Mouse (Mus musculus) common myeloid progenitor, adult 5-6 weeks (primary cell): ENCODE measurements at regions not wholly inside any gene's neighbourhood (a gene's known extent, or its start where the extent isn't known, plus 50 kb on each side); places are given as distances from the start of the nearest gene placed in this dataset.

Source experiments
- ATAC-seq: replicated peaks from 2 replicates; pipeline ENCODE4 v1.8.0; 2016; ENCODE audit warnings: low read depth, mild to moderate bottlenecking, moderate TSS enrichment, inconsistent platforms; ENCODE audit not compliant: poor library complexity, severe bottlenecking

DNA sequence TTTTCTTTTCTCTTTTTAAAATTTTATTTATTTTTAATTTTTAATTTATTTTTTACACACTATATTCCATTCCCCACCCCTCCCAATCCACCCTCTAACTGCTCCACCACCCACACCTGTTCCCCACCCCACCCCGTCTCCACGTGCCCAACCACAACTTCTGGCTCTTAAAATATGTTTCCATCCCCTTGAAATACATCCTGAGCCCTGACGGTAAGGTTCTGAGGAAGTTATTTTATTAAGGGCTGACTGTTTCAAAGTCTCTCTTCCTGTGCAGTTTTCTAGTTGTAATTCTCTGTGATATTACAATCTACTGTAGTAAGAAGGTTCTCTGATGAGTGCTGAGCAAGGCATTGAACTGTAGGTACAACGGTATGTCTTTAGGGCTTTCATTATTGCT, 325.6 kb upstream of the Negr1 start:
- ATAC-seq = no peak

DNA sequence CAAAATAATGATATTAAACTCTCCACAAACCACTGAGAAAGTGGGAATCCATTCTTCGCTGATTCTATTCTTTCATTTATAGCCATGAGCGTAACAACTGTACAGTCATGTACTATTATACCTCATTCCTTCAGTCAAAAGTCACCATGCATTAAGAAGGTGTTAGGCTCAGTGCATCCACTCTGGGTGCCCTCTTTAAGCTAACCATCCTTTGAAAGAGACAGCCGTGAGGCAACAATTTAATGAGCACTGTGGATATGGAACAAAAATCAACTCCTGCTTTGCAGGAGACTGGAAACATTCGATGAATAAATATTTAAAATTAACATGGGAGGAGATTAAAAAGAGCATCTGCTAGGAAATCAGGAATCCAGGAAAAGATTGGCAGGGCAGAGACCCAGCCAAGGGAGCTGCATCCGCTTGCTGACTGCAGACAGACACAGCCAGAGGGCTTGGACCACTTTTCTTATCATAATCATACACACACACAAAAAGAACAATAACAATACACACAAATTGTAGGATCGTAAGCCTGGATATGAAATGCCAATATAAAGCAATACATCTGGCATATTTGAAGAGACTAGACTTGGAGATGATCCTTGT, 309.2 kb upstream of the Negr1 start:
- no peak for ATAC-seq

DNA sequence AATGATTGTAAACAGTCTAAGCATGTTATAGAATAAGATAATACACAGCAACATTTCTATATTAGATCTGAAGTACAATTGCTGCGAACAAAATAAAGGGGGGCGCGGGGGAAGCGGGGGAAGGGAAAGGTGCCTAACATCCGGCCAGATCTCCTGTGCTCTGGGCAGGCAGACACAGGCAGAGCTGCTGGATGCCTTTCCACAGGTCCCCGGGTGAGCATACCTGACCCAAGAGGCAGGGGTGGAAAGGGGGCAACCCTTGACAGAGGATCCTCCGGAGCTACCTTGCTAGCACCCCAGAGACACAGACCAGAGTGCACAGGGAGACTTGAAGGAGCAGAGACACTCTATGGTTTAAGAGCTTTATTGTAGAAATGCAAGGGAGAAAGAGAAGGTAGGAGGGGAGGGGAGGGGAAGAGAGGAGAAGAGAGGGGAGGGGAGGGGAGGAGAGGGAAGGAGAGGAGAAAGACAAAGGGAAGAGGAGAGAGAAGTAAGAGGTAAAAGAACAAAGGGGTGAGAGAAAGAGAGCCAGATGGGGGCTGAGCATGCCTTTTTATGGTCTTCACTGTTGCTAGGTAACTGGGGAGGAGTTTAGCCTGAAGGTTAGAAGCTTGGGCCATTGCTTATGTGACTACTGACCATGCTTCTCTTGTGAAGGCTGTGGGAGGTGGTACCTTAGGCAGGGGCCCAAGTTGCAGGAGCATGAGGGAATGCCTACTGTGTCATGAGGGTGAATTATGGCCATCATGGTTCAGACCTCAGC, 308.2 kb upstream of the Negr1 start:
- ATAC-seq = no peak

- no peak for ATAC-seq
These were observed 304.9 kb upstream of the Negr1 start for GRCm38 (mm10) chr3:156256719-156257118.

DNA sequence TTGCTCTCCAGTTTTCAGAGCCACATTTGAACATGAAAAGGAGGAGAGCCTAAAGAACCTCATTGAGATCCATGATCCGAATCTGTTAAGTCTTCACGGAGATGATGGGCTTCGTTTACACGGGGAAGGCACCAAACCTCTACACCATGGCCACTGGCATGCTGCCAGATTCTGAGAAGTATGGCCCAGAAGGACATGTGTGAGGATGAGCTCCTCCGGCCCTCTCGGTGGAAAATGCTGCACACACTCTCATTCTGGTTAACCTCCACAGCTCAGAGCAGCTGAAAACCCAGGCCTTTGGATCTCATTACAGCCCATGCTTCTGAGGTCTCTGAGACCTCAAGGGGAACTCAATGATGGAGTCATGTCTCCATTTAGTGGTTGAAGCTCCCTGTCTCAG, 296.9 kb upstream of the Negr1 start:
- ATAC-seq = no peak

- no peak for ATAC-seq
These were observed 293.9 kb upstream of the Negr1 start for GRCm38 (mm10) chr3:156267727-156268126.

DNA sequence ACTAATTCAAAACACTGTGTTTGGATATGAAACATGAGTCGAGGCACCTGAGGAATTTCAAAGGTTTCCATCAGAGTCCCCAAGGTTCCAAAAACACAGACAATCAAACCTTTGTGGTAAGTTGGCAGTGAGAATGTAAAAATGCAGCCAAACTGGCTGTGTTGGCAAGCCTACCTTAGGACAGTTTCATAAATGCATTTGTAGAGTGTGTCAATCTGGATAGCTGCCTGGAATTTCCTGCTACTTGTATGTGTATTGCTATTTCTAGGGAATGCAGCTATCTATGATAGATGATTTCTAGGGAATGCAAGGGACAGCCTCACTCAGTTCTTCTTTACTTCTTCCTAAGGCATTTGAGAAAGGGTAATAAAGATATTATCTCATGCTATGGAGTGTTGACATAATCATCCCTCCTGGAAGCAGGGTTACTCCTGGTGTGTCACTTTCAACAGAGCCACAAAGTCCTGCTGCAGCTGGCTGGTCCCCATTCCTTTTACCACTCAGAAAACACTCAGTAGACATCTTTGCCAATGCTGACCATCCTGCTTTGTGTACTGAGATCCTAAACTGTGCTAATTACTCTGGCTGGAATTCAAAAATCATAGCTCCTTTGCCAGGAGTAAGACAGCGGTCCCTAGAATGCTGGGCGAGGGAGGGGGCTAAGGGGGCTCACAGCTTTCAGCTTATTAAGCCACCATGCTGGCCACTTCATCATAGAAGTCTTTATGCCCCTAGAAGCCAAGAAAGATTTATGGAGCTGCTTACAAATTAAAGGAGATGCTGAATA, 261.4 kb upstream of the Negr1 start:
- no peak for ATAC-seq

GRCm38 (mm10) chr3:156301302-156301701, 260.3 kb upstream of the Negr1 start:
- no peak for ATAC-seq

GRCm38 (mm10) chr3:156301745-156302144, 259.8 kb upstream of the Negr1 start:
- ATAC-seq = no peak

- no peak for ATAC-seq
These were observed 257.4 kb upstream of the Negr1 start for GRCm38 (mm10) chr3:156304174-156304573.

DNA sequence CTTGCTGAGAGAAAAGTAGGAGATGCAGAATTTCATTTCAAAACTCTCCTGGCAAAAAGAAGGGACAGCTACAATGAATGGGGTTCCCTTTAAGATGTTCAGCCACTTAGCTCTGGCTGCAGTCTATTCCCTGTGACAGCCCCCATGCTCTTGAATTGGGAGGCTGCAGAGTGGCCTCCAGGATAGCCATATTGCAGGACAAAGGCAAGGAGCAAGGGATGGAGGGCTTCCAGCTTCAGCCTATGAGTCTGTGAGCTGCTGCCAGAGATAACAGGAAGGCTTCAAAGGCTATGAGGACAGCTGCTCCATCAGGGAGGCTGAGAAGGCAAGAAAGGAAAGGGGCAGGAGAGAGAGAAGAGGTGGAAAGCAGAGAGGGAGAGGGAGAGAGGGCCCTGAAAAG, 256.5 kb upstream of the Negr1 start:
- ATAC-seq = no peak

DNA sequence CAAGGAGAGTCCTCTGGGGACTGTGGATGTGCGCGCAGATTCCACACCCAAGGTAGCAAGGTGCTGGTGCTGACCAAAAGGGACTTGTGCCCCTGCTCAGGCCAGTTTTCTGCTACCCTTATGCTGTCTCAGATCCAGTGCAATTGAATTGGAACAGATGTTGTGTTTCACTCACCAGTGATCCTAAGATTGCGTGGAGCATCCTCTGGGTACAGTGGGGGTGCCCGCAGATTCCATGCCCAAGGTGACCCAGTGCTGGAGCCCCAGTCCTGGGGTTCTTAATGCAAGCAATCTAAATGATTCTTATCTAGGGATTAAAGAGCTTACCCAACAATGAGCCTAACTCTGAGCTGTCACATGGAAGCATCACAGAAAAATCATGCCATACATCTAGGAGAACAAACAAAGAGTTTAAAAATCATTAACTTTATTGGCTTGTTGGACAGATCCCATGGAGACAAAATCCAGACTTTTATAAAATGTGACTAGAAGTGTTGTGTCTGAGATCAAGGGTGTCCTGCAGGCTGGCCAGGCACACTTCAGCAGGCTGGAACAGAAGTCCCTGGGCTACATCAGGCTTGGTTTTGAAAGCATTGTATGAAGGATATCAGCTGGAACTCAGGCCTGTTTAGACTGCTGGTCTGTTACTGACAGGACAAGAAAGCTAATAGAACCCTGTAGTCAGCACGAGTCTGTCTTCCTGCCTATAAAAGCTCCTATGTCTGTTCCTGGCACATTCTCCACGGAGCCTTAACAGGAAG, 226.4 kb upstream of the Negr1 start:
- no peak for ATAC-seq

DNA sequence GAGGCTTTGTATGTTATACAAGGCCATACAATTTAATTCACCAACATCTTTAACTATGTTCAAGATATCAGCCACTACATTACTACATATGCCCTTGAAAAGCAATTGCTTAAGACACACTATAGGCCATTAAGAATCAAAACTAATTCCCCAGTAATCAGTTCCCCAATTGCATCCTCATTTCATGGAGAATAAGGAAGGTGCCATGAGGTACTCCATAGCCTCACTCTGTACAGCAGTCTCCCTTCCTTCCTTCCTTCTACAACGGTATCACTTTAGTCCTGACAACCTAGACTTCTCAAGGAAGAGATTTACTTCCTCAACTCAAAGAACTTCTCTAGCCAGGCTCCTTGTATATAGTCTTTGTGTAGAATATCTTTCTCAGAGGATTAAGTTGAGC, 220.1 kb upstream of the Negr1 start:
- no peak; the same call in 1 of the 2 replicates for ATAC-seq

- ATAC-seq = 0 out of 2 replicates have a peak, but pooled peaks have one; percentile 47
These were observed 209.9 kb upstream of the Negr1 start for GRCm38 (mm10) chr3:156351727-156352126.

DNA sequence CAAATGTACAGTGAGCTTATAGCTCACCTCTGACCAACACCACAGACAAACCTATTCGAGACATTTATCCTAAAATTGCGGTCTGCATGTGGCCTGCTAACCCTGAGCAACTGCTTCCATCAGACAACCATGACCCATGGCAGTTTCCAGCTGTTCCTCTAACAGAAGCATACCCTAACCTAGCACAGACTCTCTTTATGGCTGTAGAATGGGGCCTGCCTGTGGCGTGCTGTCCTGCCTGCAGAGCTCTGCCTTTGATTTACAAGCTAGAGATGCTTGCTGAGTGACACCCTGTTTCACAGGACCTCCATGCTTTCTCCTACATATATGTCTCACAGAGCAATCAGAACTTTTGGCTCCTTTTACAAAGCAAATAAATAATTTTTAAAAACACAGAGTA, 208.2 kb upstream of the Negr1 start:
- no peak for ATAC-seq

- no peak for ATAC-seq
These were observed 207.6 kb upstream of the Negr1 start for GRCm38 (mm10) chr3:156353841-156354473.

DNA sequence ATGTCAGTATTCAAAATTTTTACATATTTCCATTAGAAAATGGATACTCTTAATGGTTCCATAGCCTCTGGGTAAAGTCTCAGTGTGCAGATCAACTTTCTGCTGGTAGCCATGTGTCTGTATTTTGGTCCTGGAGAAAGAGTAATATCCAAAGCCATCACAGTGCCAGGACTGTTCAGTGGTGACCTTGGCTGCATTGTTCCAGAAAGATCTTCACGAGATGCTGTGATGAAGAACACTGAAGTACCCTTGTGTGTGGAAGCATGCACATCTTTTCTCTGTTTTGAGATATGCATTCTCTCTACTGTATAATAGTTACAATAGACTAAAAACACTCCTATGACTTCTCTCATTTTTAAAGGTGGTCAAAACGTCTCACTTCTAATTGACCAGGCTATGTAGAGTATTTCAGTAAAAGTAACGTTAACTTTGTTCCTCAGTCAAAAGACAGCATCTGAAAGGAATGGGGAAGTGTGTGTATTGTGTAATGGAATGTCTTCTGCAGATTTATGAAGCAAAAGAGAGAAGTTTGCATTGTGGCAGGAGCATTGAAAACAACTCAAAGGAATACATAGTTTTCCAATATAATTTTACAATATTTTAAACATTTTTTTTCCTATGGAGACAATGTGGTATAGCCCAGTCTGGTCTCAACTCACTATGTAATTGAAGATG, 192.8 kb upstream of the Negr1 start:
- peak; percentile 97 for ATAC-seq

- ATAC-seq = peak; percentile 66; the same call in 1 of the 2 replicates
These were observed 184.9 kb upstream of the Negr1 start for GRCm38 (mm10) chr3:156376717-156377116.

- no peak for ATAC-seq
These were observed 178.7 kb upstream of the Negr1 start for GRCm38 (mm10) chr3:156382919-156383318.
